Mouse (Mus musculus) forebrain, postnatal 0 days (tissue): ENCODE results near the gene Prrc2a. TPM values are rescaled to one million over a fixed set of nuclear protein-coding genes. Genes with fewer than 3 reads are reported as not detected.

ENCODE experiments used
- ATAC-seq: fragments of 200-750 bp; cut with Nextera tagmentation; 2 replicates; pipeline ENCODE4 v1.8.0; 2017; ENCODE audit warnings: mild to moderate bottlenecking, moderate library complexity
- DNase-seq: peaks from one replicate; pipeline ENCODE4 v3.0.0-alpha.2; 2015
- H3K27ac ChIP-seq: fragments of 300-500 bp; sonication (generic); 2 replicates; pipeline ENCODE4 v1.5.1; 2014; ENCODE audit warnings: low read depth, mild to moderate bottlenecking, antibody characterized with exemption, low read length, moderate library complexity, mixed read lengths
- H3K27me3 ChIP-seq: fragments of 300-500 bp; sonication (generic); 2 replicates; pipeline ENCODE4 v1.6.1; 2014; ENCODE audit warnings: mild to moderate bottlenecking, low read length, mixed read lengths; ENCODE audit not compliant: insufficient read depth
- H3K36me3 ChIP-seq: fragments of 300-500 bp; sonication (generic); 2 replicates; pipeline ENCODE4 v1.6.1; 2014; ENCODE audit warnings: mild to moderate bottlenecking, moderate library complexity; ENCODE audit not compliant: insufficient read depth
- H3K4me1 ChIP-seq: fragments of 300-500 bp; sonication (generic); 2 replicates; pipeline ENCODE4 v1.6.1; 2014; ENCODE audit warnings: antibody characterized with exemption; ENCODE audit not compliant: insufficient read depth
- H3K4me2 ChIP-seq: fragments of 300-500 bp; sonication (generic); 2 replicates; pipeline ENCODE4 v1.6.1; 2014; ENCODE audit warnings: low read depth, mild to moderate bottlenecking, moderate library complexity
- H3K4me3 ChIP-seq: fragments of 300-500 bp; sonication (generic); 2 replicates; pipeline ENCODE4 v1.5.1; 2014; ENCODE audit warnings: low read depth, low read length, mixed read lengths
- H3K9ac ChIP-seq: fragments of 300-500 bp; sonication (generic); 2 replicates; pipeline ENCODE4 v1.6.1; 2014; ENCODE audit warnings: mild to moderate bottlenecking
- H3K9me3 ChIP-seq: fragments of 300-500 bp; sonication (generic); 2 replicates; pipeline ENCODE4 v1.6.1; 2016; ENCODE audit warnings: low read length
- CTCF ChIP-seq: sonication (generic); IDR thresholded peaks from 2 replicates; pipeline ENCODE4 v1.5.1; 2016; ENCODE audit warnings: antibody characterized with exemption, control low read depth, low read depth
- WGBS: fragments of 180-500 bp; shearing (Covaris S2); extraction: QIAGEN DNeasy Blood & Tissue Kit; methylation state at CpG from one replicate; pipeline ENCODE4 v1.1.7; 2014; 5-methylcytosine and 5-hydroxymethylcytosine counted together
- polyA plus RNA-seq: library from polyadenylated mRNA; unstranded; fragments of >200 nt; fragmentation: Nextera tagmentation; extraction: Ambion mirVana; gene quantifications from 2 replicates; pipeline ENCODE4 v1.2.1, GENCODE M21; 2015
- total RNA-seq: library from RNA; depleted of rRNA; stranded (reverse); fragments of >200 nt; gene quantifications from 2 replicates; pipeline ENCODE4 v1.2.3, GENCODE M21; 2014

Prrc2a gene
- total and polyA plus RNA-seq, 2 experiments from 2014 or later = 85.3 to 155 TPM

- Histone ChIP-seq H3K4me2 (no peak overlapping the region), H3K9ac (no peak overlapping the region), H3K36me3 (peaks cover 100% of the 10 kb centered on the region), H3K27me3 (no peaks in the 10 kb centered on the region), H3K4me3 (no peak overlapping the region), H3K9me3 (no peaks in the 10 kb centered on the region), H3K27ac (no peak overlapping the region), H3K4me1 (no peaks in the 10 kb centered on the region)
- no peak for DNase-seq
- WGBS = 89% methylated on average over 33 of the region's 33 CpGs
- no peak for TF ChIP-seq CTCF
- no peak for ATAC-seq
These were observed 8.1 kb downstream of the Prrc2a start for GRCm38 (mm10) chr17:35156461-35157200.

- DNase-seq (no peak), ATAC-seq (no peak)
- Histone ChIP-seq H3K36me3 (peaks cover 98% of the 10 kb centered on the region), H3K4me2 (no peak overlapping the region), H3K27me3 (no peaks in the 10 kb centered on the region), H3K9ac (no peak overlapping the region), H3K4me1 (no peaks in the 10 kb centered on the region), H3K4me3 (no peak overlapping the region), H3K9me3 (no peaks in the 10 kb centered on the region), H3K27ac (no peak overlapping the region)
- TF ChIP-seq CTCF = no peak
- WGBS = 90% methylated on average over 12 of the region's 12 CpGs
These were observed 9.2 kb downstream of the Prrc2a start for GRCm38 (mm10) chr17:35155451-35155850.

- 84% methylated on average over 7 of the region's 7 CpGs for WGBS
- ATAC-seq = no peak
These were observed 10.1 kb downstream of the Prrc2a start for GRCm38 (mm10) chr17:35154616-35155015.

GRCm38 (mm10) chr17:35153931-35154330 is 10.8 kb downstream of the Prrc2a start:
- H3K4me1 ChIP-seq = no peaks in the 10 kb centered on the region
- DNase-seq (no peak), ATAC-seq (no peak)
- peaks cover 98% of the 10 kb centered on the region for H3K36me3 ChIP-seq
- H3K27ac ChIP-seq = no peak overlapping the region
- 91% methylated on average over 4 of the region's 4 CpGs for WGBS
- H3K4me3 ChIP-seq = no peak overlapping the region
- H3K27me3 ChIP-seq = no peaks in the 10 kb centered on the region
- H3K4me2 ChIP-seq = no peak overlapping the region
- no peak for TF ChIP-seq CTCF
- H3K9me3 ChIP-seq = no peaks in the 10 kb centered on the region
- no peak overlapping the region for H3K9ac ChIP-seq

More at GRCm38 (mm10) chr17:35154616-35155015, 10.1 kb downstream of the Prrc2a start:
- Histone ChIP-seq H3K27ac (no peak overlapping the region), H3K9ac (no peak overlapping the region), H3K4me3 (no peak overlapping the region), H3K36me3 (peaks cover 98% of the 10 kb centered on the region), H3K4me2 (no peak overlapping the region), H3K9me3 (no peaks in the 10 kb centered on the region), H3K27me3 (no peaks in the 10 kb centered on the region), H3K4me1 (no peaks in the 10 kb centered on the region)
- DNase-seq = no peak
- TF ChIP-seq CTCF = no peak

- TF ChIP-seq CTCF = no peak
- no peak overlapping the region for H3K4me2 ChIP-seq
- H3K36me3 ChIP-seq = peaks cover 98% of the 10 kb centered on the region
- H3K9me3 ChIP-seq = no peaks in the 10 kb centered on the region
- no peaks in the 10 kb centered on the region for H3K27me3 ChIP-seq
- no peaks in the 10 kb centered on the region for H3K4me1 ChIP-seq
- WGBS = 90% methylated on average over 9 of the region's 9 CpGs
- no peak overlapping the region for H3K27ac ChIP-seq
- ATAC-seq (no peak), DNase-seq (no peak)
- no peak overlapping the region for H3K4me3 ChIP-seq
- H3K9ac ChIP-seq = no peak overlapping the region
These were observed 11.6 kb downstream of the Prrc2a start for GRCm38 (mm10) chr17:35153077-35153476.

GRCm38 (mm10) chr17:35152121-35152520 is 12.6 kb downstream of the Prrc2a start:
- DNase-seq = no peak

GRCm38 (mm10) chr17:35147922-35148639 is 16.6 kb downstream of the Prrc2a start:
- no peak overlapping the region for H3K4me3 ChIP-seq
- 55% methylated on average over 5 of the region's 5 CpGs for WGBS
- no peak overlapping the region for H3K9ac ChIP-seq
- TF ChIP-seq CTCF = no peak
- ATAC-seq (no peak), DNase-seq (peak; percentile 44)
- peaks cover 97% of the 10 kb centered on the region for H3K36me3 ChIP-seq
- H3K4me1 ChIP-seq = no peaks in the 10 kb centered on the region
- no peaks in the 10 kb centered on the region for H3K9me3 ChIP-seq
- H3K4me2 ChIP-seq = no peak overlapping the region
- H3K27me3 ChIP-seq = no peaks in the 10 kb centered on the region
- H3K27ac ChIP-seq = no peak overlapping the region

More at GRCm38 (mm10) chr17:35152121-35152520, 12.6 kb downstream of the Prrc2a start:
- no peak overlapping the region for H3K27ac ChIP-seq
- no peak for TF ChIP-seq CTCF
- no peaks in the 10 kb centered on the region for H3K4me1 ChIP-seq
- WGBS = 93% methylated on average over 4 of the region's 4 CpGs
- H3K4me2 ChIP-seq = no peak overlapping the region
- H3K27me3 ChIP-seq = no peaks in the 10 kb centered on the region
- no peak for ATAC-seq
- H3K9me3 ChIP-seq = no peaks in the 10 kb centered on the region
- no peak overlapping the region for H3K9ac ChIP-seq
- H3K36me3 ChIP-seq = peaks cover 98% of the 10 kb centered on the region
- H3K4me3 ChIP-seq = no peak overlapping the region
